Mouse (Mus musculus) left cerebral cortex, postnatal 25 days (tissue): ENCODE measurements around the gene Mkln1. TPM values are rescaled to one million over a fixed set of nuclear protein-coding genes. Genes with fewer than 3 reads are reported as not detected.
A peak's percentile ranks its signal among the peaks of the same experiment; 100 is the strongest.
"Not testable (repeated sequence)": the region's sequence is repeated elsewhere in the genome, so short reads cannot be mapped to it uniquely, and the experiment has no call there.

Experiments used
- DNase-seq, 2 experiments: peaks; one replicate each; pipeline ENCODE4 v3.0.0; 2022; ENCODE audit warnings: low spot score in 2 of 2, mixed read lengths in 1 of 2
- intact Hi-C: fragments of 180-260 bp; cut with DNase I; formaldehyde crosslinking; loops from one replicate; pipeline ENCODE4 v1.15.1; 2025
- total RNA-seq, 2 experiments: library from RNA; stranded (reverse); gene quantifications; 2 replicates each; pipeline ENCODE4 v1.2.3; 2021

The Mkln1 gene
- total RNA-seq, 2 experiments from 2014 or later = 143 to 152 TPM

GRCm38 (mm10) chr6:31531880-31532279 lies 133.3 kb downstream of the Mkln1 start:
- intact Hi-C loops = no loop called here
- no peak for DNase-seq

DNA sequence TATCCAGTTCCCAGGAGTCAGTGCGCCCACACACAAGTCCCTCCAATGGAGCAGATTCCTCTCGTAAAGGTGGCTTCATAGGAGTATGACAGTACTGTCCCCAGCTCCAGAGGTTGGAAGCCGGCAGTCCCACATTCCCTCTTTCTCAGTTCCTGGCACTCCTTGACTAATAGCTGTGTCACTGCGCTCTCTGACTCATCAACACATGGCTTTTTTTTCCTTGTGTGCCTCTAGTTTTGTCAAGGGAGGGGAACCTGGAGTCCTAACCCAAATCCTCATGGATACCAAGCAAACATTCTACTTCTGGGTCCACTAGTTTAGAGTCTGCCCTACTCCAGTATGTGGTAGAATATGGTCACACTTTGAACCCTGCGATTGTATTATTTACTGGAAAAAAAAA lies 136.2 kb downstream of the Mkln1 start:
- intact Hi-C loops = no loop called here

DNA sequence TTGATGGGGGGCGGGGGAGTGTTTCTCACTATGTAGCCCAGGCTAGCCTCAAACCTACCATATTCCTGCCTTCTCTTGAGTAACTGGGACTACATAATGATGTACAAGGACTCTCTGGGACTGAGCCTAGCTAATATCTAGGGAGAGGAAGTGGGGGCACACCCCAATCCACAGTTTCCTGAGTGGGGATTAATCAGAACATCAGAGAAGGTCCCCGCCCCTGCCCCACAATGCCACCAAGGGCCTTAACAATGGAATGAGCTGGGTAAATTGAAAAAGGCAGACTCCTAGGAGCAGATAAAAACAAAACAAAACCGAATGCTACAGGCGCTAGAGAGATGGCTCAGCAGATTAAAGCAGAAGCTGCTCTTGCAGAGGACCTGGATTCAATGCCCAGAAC lies 138.7 kb downstream of the Mkln1 start:
- no peak for DNase-seq
- intact Hi-C loops = no loop called here

More for the DNA sequence above, 136.2 kb downstream of the Mkln1 start:
- peak in 1 of 2 experiments; percentile 38 for DNase-seq

DNA sequence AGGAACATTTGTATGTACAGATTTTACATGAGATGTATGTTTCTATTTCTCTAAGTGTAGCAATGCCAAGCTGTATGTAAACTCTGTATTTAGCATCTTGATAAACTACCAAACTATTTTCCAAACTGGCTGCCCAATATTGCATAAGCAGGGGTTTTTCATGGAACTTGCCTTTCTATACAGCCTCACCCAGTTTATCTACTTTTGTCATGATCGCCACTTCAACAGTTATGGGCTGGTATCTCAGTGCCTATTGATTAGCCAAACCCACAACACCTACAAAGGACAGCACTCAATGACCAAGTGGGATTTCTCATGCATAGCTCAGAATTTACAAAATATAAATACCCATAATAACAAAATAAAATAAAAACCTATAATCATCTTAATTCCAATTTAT lies 139.6 kb downstream of the Mkln1 start:
- intact Hi-C loops = no loop called here
- no peak for DNase-seq

DNA sequence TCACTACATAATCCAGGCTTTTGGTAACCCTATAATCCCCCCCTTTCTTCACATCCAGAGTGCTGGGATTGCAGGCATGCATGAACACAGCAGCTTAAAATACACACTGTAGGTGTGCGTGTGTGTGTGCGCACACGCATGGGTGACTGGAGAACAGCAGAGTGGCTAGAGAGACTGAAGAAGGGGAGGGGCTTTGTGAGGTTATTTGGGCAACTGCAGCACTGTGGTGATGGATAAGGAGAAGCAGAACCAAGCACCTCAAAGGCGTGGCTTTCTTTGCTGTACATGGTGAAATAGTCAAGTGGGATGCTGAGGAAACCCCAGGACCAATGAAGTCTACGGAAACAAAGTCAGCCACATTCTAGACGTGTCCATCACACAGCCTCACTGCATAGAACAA lies 141.5 kb downstream of the Mkln1 start:
- intact Hi-C loops = no loop called here
- no peak for DNase-seq

GRCm38 (mm10) chr6:31544318-31544717 lies 145.8 kb downstream of the Mkln1 start:
- no peak for DNase-seq
- intact Hi-C loops = no loop called here

DNA sequence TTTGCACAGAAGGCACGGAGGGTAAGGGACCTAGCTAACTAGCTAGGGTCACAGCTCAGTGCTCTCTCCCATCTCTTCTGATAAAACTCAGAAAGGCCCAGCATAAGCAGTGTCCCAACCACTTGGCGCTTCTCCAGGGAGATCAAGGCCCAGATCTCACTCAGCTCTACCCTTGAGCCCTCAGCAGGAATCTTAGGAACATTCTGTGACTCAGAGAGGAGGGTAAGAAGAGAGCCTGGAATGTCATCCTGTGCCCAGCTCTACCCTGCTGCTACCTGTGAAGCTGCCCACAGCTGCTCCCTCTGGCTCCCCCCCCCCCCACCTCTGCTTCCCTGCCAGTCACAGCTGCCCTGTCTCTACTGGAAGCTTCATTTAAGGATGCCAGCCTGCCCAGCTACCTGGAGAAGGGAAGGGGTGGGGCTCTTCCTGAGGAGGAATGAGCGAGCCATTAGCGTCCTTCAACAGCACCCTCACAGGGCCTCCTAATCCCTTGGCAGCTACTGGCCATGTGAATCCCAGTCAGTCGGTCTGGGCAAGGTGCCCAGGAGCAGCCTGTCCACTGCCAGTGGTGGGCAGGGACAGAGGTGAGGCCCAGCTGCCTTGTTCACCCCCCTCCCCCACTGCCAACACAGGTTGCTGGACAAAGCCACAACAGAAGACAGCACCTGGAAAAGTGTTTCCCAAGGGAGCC lies 151.0 kb downstream of the Mkln1 start:
- DNase-seq = no peak
- intact Hi-C loops = no loop called here

DNA sequence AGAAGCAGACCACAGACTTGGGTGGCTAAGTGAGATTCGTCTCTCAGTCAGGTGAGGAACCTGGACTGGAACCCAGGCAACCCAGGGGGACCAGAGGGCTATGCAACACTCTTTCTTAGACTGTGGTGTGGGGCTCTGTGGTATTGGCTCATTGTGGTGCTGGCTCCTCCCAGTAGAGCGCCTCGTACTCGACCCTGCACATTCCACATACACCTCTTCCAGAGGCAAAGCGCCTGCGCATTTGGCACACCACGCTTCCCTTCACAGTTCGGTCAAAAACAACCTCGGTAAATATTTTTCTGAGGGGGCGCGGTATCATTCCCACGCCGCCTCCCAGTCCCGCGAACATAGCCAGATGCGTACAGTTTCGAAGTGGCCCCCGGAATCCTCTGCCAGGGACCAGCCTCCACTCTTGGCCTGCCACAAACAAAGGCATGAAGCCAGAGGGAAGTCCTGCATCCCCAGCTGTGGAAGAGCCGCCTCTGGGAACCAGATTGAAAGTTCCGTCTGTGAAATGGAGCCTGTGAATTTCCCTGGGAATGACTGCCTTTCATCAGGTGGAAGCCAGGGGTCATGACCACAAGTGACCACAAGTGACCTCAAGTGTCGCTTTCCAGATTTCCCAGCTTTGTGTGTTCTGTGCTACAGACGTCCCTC lies 152.5 kb downstream of the Mkln1 start:
- intact Hi-C loops = no loop called here
- DNase-seq = no peak

DNA sequence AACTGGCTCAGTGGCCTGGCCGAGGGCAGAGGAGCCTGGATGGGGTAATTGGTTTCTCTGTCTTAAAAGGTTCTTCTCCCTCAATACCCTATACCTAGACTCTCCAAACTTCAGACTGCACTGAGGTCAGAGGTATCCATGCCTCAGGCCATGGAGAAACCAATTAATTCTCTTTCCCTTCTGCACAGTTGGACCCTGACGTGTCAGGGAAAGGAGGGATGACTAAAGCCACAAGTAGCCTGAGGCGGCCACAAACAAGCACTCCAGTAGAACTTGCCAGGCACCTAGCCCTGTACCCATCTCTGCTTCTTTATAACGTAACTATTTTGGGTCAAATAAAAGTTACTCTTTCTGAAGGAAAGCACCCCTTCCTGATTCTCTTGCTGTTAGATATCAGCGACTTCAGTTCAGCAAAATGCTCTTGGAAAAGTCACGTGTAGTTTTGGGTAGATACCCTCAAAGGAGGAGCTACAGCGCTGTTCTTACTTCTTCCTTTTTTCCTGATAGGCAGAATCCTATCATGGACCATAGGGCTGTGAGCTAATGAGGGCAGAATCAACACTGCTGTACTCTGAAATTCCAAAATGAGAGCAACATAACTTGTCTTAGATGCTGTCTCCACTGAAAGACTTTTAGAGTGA lies 158.0 kb downstream of the Mkln1 start:
- no peak for DNase-seq
- intact Hi-C loops = no loop called here

- intact Hi-C loops = no loop called here
- no peak for DNase-seq
Observed at GRCm38 (mm10) chr6:31560138-31560959, 161.8 kb downstream of the Mkln1 start.

- intact Hi-C loops, DNase-seq: not testable (repeated sequence)
Observed at GRCm38 (mm10) chr6:31561948-31562347, 163.4 kb downstream of the Mkln1 start.

- no peak for DNase-seq
- intact Hi-C loops = no loop called here
Observed at GRCm38 (mm10) chr6:31562371-31563080, 164.0 kb downstream of the Mkln1 start.

DNA sequence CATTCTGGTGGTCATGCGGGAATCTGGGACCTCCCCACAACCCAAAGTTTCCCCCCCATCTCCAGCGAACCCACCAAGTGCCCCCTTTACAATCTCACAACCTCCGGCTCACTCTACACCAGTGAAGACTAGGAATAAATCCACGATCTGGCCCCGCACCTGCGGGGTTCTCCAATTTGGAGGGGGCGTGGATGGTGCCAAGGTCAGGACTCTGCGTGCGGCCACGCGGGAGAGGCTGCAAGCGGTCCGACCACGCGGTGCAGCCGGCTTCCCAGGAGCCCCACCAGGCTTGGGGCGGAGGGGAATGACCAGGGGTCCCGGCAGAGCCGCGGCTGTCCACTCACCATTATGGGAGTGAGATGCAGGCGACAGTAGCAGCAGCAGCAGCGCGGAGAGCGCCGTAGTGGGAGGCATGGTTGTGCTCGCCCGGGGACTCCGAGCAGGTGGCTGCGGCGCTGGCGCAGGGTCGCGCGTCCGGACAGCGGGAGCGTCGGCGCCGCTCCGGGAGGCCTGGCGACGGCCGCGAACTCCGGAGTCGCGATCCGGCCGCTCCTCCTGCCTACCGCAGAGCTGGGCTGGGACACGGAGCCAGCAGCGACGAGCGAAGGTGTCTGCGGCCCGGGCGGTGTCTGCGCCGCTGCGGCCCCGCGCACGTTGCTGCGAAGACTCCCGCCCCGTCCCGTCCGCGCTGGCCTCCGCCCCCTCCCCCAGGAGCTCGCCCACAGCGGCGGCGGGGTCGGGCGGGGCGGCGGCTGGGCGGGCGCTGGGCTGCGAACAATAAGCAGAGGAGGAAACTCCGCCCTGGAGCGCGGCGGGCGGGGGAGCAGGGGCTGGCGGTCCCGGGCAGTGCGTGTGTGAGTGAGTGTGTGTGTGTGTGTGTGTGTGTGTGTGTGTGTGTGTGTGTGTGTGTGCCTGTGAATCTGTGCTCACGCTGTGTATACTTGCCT lies 165.0 kb downstream of the Mkln1 start, which contains the start of gene Podxl:
TSS of gene Podxl (minus strand) at position 747 of the 947 bp plus-strand sequence.
- DNase-seq = peak; percentile 42 to 50
- intact Hi-C loops = no loop called here

- intact Hi-C loops = no loop called here
- peak in 1 of 2 experiments; percentile 17 for DNase-seq
Observed at GRCm38 (mm10) chr6:31564182-31564531, 165.6 kb downstream of the Mkln1 start.

DNA sequence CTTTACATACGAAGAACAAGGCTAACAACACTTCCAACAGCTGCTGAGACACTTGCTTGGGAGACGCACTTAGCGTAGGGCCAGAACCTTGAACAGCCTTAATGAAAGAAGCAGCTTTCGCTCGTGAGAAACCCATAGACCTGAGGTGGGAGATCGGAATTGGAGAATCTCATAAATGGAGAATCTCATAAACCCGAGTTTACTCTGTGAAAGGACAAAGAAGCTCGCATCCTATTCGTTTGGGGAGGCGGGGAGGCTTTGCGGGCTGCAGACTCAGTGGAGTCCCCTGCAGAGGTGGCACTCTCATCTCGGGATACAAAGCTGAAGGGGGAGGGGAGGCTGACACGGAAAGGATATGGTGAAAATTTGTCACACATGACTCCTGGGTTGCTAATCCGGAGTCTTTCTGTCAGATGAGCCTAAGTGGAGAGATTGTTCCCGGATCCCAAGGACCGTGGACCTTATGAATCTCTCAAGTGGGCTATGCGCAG lies 166.4 kb downstream of the Mkln1 start:
- DNase-seq = no peak
- intact Hi-C loops = no loop called here
